Mouse (Mus musculus) heart, embryonic 11.5 days (tissue): Measurements from ENCODE around the gene Plaur. TPM values are rescaled to one million over a fixed set of nuclear protein-coding genes. Genes with fewer than 3 reads are reported as not detected.

ENCODE experiments used
- ATAC-seq: fragments of 200-750 bp; cut with Nextera tagmentation; replicated peaks from 2 replicates; pipeline ENCODE4 v1.8.0; 2017; ENCODE audit warnings: moderate library complexity; ENCODE audit not compliant: insufficient number of reproducible peaks, low FRiP score, low TSS enrichment
- H3K27ac ChIP-seq: fragments of 300-500 bp; sonication (generic); 2 replicates; pipeline ENCODE4 v1.5.1; 2014; ENCODE audit warnings: mild to moderate bottlenecking, low read depth, low read length
- H3K27me3 ChIP-seq: fragments of 300-500 bp; sonication (generic); 2 replicates; pipeline ENCODE4 v1.6.1; 2014; ENCODE audit warnings: mild to moderate bottlenecking, low read length, mixed read lengths; ENCODE audit not compliant: control insufficient read depth, insufficient read depth
- H3K36me3 ChIP-seq: fragments of 300-500 bp; sonication (generic); 2 replicates; pipeline ENCODE4 v1.6.1; 2014; ENCODE audit warnings: mild to moderate bottlenecking, low read length, moderate library complexity, mixed read lengths; ENCODE audit not compliant: control insufficient read depth, insufficient read depth
- H3K4me1 ChIP-seq: fragments of 300-500 bp; sonication (generic); 2 replicates; pipeline ENCODE4 v1.6.1; 2014; ENCODE audit warnings: low read length; ENCODE audit not compliant: control insufficient read depth, insufficient read depth
- H3K4me2 ChIP-seq: fragments of 300-500 bp; sonication (generic); 2 replicates; pipeline ENCODE4 v1.6.1; 2014; ENCODE audit warnings: mild to moderate bottlenecking, moderate library complexity
- H3K4me3 ChIP-seq: fragments of 300-500 bp; sonication (generic); 2 replicates; pipeline ENCODE4 v1.5.1; 2014; ENCODE audit warnings: low read depth, low read length
- H3K9ac ChIP-seq: fragments of 300-500 bp; sonication (generic); 2 replicates; pipeline ENCODE4 v1.6.1; 2014; ENCODE audit warnings: mild to moderate bottlenecking, low read depth, low read length, moderate library complexity
- H3K9me3 ChIP-seq: fragments of 300-500 bp; sonication (generic); replicated peaks from 2 replicates; pipeline ENCODE4 v1.6.1; 2016; ENCODE audit warnings: low read length; ENCODE audit not compliant: control insufficient read depth
- WGBS: fragments of 180-500 bp; shearing (Covaris S2); extraction: QIAGEN DNeasy Blood & Tissue Kit; methylation state at CpG from one replicate; pipeline ENCODE4 v1.1.7; 2014; ENCODE audit not compliant: insufficient replicate concordance; 5-methylcytosine and 5-hydroxymethylcytosine counted together
- polyA plus RNA-seq: library from polyadenylated mRNA; unstranded; fragments of >200 nt; fragmentation: Nextera tagmentation; extraction: Ambion mirVana; gene quantifications from 2 replicates; pipeline ENCODE4 v1.2.1, GENCODE M21; 2014

The Plaur gene
- polyA plus RNA-seq, 1 experiment from 2014 or later: 6.9 TPM

DNA sequence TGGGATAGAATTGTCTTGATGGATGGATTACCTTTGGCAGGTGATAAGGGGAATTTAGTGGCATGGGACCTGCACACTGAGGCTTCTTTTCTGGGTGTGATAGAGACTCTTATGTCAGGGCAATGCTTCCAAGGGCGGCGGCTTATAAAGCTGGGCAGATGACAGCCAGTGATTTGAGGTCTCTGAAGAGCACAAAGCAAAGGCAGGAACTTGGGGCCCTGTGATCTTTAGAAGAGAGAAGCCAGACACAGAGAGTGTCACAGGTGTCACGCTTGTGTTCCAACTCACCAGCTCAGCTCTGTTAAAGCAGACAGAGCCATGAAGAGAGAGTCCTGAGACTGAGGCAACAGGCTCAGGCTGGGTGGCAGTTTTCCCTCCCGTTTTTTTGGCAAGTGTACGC lies 5.6 kb downstream of the Plaur start:
- H3K27ac ChIP-seq: no peak overlapping the region
- 74% methylated on average over 5 of the region's 5 CpGs for WGBS
- H3K9me3 ChIP-seq: no peaks in the 10 kb centered on the region
- H3K4me3 ChIP-seq: no peak overlapping the region
- H3K9ac ChIP-seq: no peak overlapping the region
- no peaks in the 10 kb centered on the region for H3K36me3 ChIP-seq
- H3K27me3 ChIP-seq: no peaks in the 10 kb centered on the region
- no peak for ATAC-seq
- H3K4me1 ChIP-seq: peaks cover 1% of the 10 kb centered on the region; the same call in 1 of the 2 replicates
- no peak overlapping the region for H3K4me2 ChIP-seq

DNA sequence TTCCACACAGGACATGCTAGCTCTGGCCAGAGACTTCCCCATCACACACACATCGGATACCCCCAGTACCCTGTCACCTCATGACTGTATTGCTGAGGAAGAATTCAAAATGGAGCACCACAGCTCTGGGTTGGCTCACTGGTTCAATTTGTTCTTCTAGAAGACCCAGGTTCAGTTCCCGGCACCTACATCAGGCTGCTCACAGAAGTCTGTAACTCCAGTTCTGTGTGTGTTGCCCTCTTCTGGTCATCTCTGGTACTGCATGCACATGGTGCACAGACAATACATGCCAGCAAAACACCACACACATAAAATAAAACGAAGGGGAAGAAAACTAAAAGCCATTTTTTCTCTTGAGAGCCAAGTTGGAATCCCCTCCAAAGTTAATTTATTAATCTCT lies 6.8 kb downstream of the Plaur start:
- no peaks in the 10 kb centered on the region for H3K36me3 ChIP-seq
- no peak overlapping the region for H3K27ac ChIP-seq
- H3K4me1 ChIP-seq: no peaks in the 10 kb centered on the region
- no peaks in the 10 kb centered on the region for H3K9me3 ChIP-seq
- WGBS: 79% methylated on average over 3 of the region's 3 CpGs
- no peaks in the 10 kb centered on the region for H3K27me3 ChIP-seq
- H3K4me2 ChIP-seq: no peak overlapping the region
- H3K9ac ChIP-seq: no peak overlapping the region
- no peak overlapping the region for H3K4me3 ChIP-seq
- ATAC-seq: no peak

DNA sequence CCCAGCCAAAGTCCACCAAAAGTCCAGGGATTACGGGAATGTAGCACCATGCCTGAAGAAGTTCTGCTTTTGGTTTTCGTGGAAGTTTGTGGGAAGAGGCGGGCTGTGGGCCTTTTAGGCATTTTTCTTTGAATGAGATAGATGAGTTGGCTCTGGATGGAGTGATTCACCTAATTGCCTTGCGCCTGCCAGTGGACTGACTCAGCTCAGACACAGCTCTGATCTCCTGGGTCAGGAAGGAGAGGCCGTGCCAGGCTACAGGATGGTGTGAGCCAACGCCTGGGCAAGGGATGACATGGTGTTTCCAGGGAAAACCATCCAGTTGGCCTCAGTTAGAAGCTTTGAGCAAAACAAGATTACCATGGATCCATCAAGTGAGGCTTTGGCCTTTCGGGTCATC lies 8.1 kb downstream of the Plaur start:
- no peak for ATAC-seq
- Histone ChIP-seq H3K4me3 (no peak overlapping the region), H3K36me3 (no peaks in the 10 kb centered on the region), H3K4me1 (no peaks in the 10 kb centered on the region), H3K9ac (no peak overlapping the region), H3K4me2 (no peak overlapping the region), H3K9me3 (no peaks in the 10 kb centered on the region), H3K27me3 (no peaks in the 10 kb centered on the region), H3K27ac (no peak overlapping the region)
- 90% methylated on average over 7 of the region's 7 CpGs for WGBS

DNA sequence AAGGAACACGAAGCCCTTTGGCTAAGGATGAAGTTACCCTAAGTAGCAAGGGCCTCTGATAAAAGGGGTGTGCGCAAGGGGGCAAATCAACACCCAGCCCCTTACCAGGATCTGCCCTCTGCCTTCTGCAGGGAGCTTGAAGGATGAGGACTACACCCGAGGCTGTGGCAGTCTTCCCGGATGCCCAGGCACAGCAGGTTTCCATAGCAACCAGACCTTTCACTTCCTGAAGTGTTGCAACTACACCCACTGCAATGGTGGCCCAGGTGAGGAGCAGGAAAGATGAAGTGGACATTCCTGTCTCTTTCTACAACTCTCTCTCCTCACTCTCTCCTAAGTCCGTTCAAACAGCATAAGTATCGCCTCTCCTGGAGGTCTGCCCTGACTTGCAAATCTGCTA lies 10.2 kb downstream of the Plaur start:
- H3K4me3 ChIP-seq: no peak overlapping the region
- H3K36me3 ChIP-seq: no peaks in the 10 kb centered on the region
- H3K9me3 ChIP-seq: no peaks in the 10 kb centered on the region
- no peak overlapping the region for H3K27ac ChIP-seq
- H3K4me1 ChIP-seq: no peaks in the 10 kb centered on the region
- H3K9ac ChIP-seq: no peak overlapping the region
- no peak overlapping the region for H3K4me2 ChIP-seq
- no peaks in the 10 kb centered on the region for H3K27me3 ChIP-seq
- ATAC-seq: no peak
- 77% methylated on average over 6 of the region's 6 CpGs for WGBS

- Histone ChIP-seq H3K4me1 (no peaks in the 10 kb centered on the region), H3K9ac (no peak overlapping the region), H3K27ac (no peak overlapping the region), H3K9me3 (no peaks in the 10 kb centered on the region), H3K4me3 (no peak overlapping the region), H3K4me2 (no peak overlapping the region), H3K36me3 (no peaks in the 10 kb centered on the region), H3K27me3 (no peaks in the 10 kb centered on the region)
- no peak for ATAC-seq
- WGBS: 64% methylated on average over 7 of the region's 7 CpGs
Observed at GRCm38 (mm10) chr7:24472937-24473336, 10.7 kb downstream of the Plaur start.

DNA sequence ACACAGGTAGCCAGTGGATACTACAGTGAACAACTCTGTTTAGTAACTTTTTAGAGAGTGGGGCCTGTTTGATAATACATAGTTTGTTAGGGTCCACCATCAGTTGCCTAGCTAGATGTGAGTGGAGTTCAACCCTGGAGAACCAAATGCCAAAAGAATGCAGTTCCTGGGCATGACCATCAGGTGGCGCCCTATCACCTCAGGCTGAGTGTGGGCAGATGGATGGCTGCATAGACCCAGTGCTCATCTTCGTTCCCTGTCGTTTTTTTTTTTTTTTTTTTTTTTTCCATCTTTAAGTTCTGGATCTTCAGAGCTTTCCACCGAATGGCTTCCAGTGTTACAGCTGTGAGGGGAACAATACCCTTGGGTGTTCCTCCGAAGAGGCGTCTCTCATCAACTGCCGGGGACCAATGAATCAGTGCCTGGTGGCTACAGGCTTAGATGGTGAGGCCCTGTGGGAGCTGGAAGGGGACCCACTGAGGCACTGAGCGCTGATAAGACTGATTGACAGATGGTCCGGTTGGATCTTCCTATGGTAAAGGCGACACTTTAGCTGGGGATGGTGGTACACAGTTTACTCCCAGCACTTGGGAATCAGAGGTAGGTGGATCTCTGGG lies 11.7 kb downstream of the Plaur start:
- H3K4me3 ChIP-seq: no peak overlapping the region
- H3K27ac ChIP-seq: no peak overlapping the region
- 49% methylated on average over 10 of the region's 10 CpGs for WGBS
- no peak overlapping the region for H3K9ac ChIP-seq
- no peaks in the 10 kb centered on the region for H3K4me1 ChIP-seq
- H3K9me3 ChIP-seq: no peaks in the 10 kb centered on the region
- no peaks in the 10 kb centered on the region for H3K36me3 ChIP-seq
- ATAC-seq: no peak
- no peak overlapping the region for H3K4me2 ChIP-seq
- H3K27me3 ChIP-seq: no peaks in the 10 kb centered on the region; the same call in 1 of the 2 replicates

DNA sequence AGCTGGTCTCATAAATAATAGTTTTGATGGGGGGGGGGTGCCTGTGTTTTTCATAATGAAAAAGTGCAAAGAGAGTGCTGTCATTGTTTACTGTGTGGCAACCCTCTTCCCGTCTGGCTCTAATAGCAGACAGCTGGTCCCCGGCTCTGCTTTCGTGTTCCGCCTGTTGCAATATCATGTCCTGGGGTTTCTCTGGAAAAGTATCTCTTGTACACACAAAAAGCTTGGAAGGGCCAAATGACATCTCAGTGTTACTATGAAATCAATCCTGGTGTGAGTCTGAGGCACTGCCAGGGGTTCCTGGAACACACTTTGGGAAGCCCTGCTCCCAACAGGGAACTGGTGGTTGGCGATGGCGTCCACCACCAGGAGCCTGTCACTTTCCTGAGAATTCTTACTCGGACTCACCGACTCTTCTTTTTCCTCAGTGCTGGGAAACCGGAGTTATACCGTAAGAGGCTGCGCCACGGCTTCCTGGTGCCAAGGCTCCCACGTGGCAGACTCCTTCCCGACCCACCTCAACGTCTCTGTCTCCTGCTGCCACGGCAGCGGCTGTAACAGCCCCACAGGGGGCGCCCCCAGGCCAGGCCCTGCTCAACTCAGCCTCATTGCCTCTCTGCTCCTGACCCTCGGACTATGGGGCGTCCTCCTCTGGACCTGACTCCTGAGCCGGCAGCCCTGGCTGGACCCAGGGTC lies 12.7 kb downstream of the Plaur start:
- Histone ChIP-seq H3K4me1 (no peaks in the 10 kb centered on the region), H3K27ac (no peak overlapping the region), H3K4me3 (no peak overlapping the region), H3K9me3 (no peaks in the 10 kb centered on the region), H3K27me3 (peaks cover 3% of the 10 kb centered on the region; the same call in 1 of the 2 replicates), H3K9ac (no peak overlapping the region), H3K36me3 (no peaks in the 10 kb centered on the region), H3K4me2 (no peak overlapping the region)
- 44% methylated on average over 21 of the region's 21 CpGs for WGBS
- ATAC-seq: no peak

DNA sequence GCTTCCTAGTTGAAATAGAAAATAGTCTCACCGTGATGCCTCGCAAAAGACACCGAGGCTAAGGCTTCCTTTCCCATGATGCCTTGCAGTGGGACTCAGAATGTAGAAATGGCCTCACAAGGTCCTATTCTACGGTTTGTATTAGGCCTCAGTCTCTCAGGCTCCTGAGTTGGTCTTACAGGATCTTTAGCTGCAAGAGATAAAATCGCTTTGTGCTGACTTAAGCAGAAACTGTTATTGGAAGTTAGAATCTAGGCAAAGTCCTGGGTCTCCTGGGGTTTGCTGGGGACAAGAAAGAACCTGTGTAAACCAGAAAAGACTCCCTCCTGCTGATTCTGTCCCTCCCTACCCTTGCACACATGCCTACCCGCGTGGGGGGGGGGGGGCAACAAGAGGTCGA lies 14.1 kb downstream of the Plaur start:
- H3K9ac ChIP-seq: no peak overlapping the region
- no peak for ATAC-seq
- 78% methylated on average over 8 of the region's 8 CpGs for WGBS

GRCm38 (mm10) chr7:24476856-24477255 lies 14.6 kb downstream of the Plaur start:
- Histone ChIP-seq H3K4me3 (no peak overlapping the region), H3K27ac (no peak overlapping the region), H3K27me3 (peaks cover 22% of the 10 kb centered on the region), H3K9ac (no peak overlapping the region), H3K36me3 (no peaks in the 10 kb centered on the region), H3K4me2 (no peak overlapping the region), H3K4me1 (no peaks in the 10 kb centered on the region), H3K9me3 (no peaks in the 10 kb centered on the region)
- ATAC-seq: no peak
- WGBS: 76% methylated on average over 7 of the region's 7 CpGs

More for the DNA sequence above, 14.1 kb downstream of the Plaur start:
- Histone ChIP-seq H3K36me3 (no peaks in the 10 kb centered on the region), H3K4me3 (no peak overlapping the region), H3K9me3 (no peaks in the 10 kb centered on the region), H3K4me2 (no peak overlapping the region), H3K27me3 (peaks cover 17% of the 10 kb centered on the region), H3K4me1 (no peaks in the 10 kb centered on the region), H3K27ac (no peak overlapping the region)
